Mouse (Mus musculus) common myeloid progenitor, adult 5-6 weeks (primary cell): ENCODE data around the gene Lmo2. TPM values are rescaled to one million over a fixed set of nuclear protein-coding genes. Genes with fewer than 3 reads are reported as not detected.

ENCODE experiments used
- ATAC-seq: replicated peaks from 2 replicates; pipeline ENCODE4 v1.8.0; 2016; ENCODE audit warnings: low read depth, mild to moderate bottlenecking, moderate TSS enrichment, inconsistent platforms; ENCODE audit not compliant: poor library complexity, severe bottlenecking
- total RNA-seq: library from RNA; stranded (forward); fragments of 200-1000, 187-1606 nt; gene quantifications from 2 replicates; pipeline ENCODE4 v1.2.3, GENCODE M21; 2017

The Lmo2 gene
- total RNA-seq, 1 experiment from 2014 or later: 387 TPM

GRCm38 (mm10) chr2:104028139-104028723 is 70.4 kb downstream of the Lmo2 start, which contains the start of gene 4931422A03Rik:
TSS of gene 4931422A03Rik (minus strand) at chr2:104028361.
- ATAC-seq: peak; percentile 31

- 0 out of 2 replicates have a peak, but pooled peaks have one; percentile 16 for ATAC-seq
These were observed 71.3 kb downstream of the Lmo2 start for GRCm38 (mm10) chr2:104029074-104029473.

- ATAC-seq: no peak
These were observed 72.6 kb downstream of the Lmo2 start for GRCm38 (mm10) chr2:104030381-104030780.

Other genes starting within 250 kb of the Lmo2 start
- 50.5 and 53.8 TPM in 2 replicates for gene Nat10, start 196.7 kb upstream of the Lmo2 start, total RNA-seq
- gene Caprin1, start 160.3 kb upstream of the Lmo2 start, total RNA-seq: 522 and 606 TPM in 2 replicates
- 82.4 and 96.6 TPM in 2 replicates for gene Fbxo3, start 69.7 kb downstream of the Lmo2 start, total RNA-seq
- gene 4931422A03Rik, start 70.4 kb downstream of the Lmo2 start, total RNA-seq: 0.44 and 0.96 TPM in 2 replicates
- gene Gm10912, start 107.8 kb downstream of the Lmo2 start, total RNA-seq: not detected in 2 replicates
- gene Gm10799, start 110.6 kb downstream of the Lmo2 start, total RNA-seq: not detected in 2 replicates
- 6.5 and 18.1 TPM in 2 replicates for gene Cd59b, start 111.9 kb downstream of the Lmo2 start, total RNA-seq
- 11.8 and 14.1 TPM in 2 replicates for gene Cd59a, start 137.8 kb downstream of the Lmo2 start, total RNA-seq
- gene A930018P22Rik, start 164.8 kb downstream of the Lmo2 start, total RNA-seq: not detected in 2 replicates